Mouse (Mus musculus) ES-Bruce4 (cell line): ENCODE measurements around the gene Kitl. TPM values are rescaled to one million over a fixed set of nuclear protein-coding genes. Genes with fewer than 3 reads are reported as not detected.

Experiments used
- H3K27ac ChIP-seq: 2 replicates; pipeline ENCODE4 v1.5.1; 2012; ENCODE audit warnings: low read length, inconsistent platforms; ENCODE audit not compliant: insufficient read depth
- H3K27me3 ChIP-seq: 2 replicates; pipeline ENCODE4 v1.6.1; 2012; ENCODE audit warnings: mild to moderate bottlenecking, low read length, inconsistent platforms; ENCODE audit not compliant: control insufficient read depth, poor library complexity, insufficient read depth, severe bottlenecking
- H3K36me3 ChIP-seq: 2 replicates; pipeline ENCODE4 v1.6.1; 2012; ENCODE audit warnings: inconsistent platforms, mild to moderate bottlenecking, low read length, moderate library complexity; ENCODE audit not compliant: control insufficient read depth, poor library complexity, insufficient read depth, severe bottlenecking
- H3K4me1 ChIP-seq: one replicate; pipeline ENCODE4 v1.8.1; 2011; ENCODE audit warnings: low read length; ENCODE audit not compliant: control insufficient read depth, insufficient read depth
- H3K4me3 ChIP-seq: 2 replicates; pipeline ENCODE4 v1.5.1; 2011; ENCODE audit warnings: low read depth, mild to moderate bottlenecking, low read length
- H3K9ac ChIP-seq: 2 replicates; pipeline ENCODE4 v1.6.1; 2012; ENCODE audit warnings: low read depth, mild to moderate bottlenecking, inconsistent platforms; ENCODE audit not compliant: poor library complexity, severe bottlenecking
- H3K9me3 ChIP-seq: replicated peaks from 2 replicates; pipeline ENCODE4 v1.6.1; 2012; ENCODE audit warnings: mild to moderate bottlenecking, low read length, inconsistent platforms; ENCODE audit not compliant: control insufficient read depth, poor library complexity, insufficient read depth, severe bottlenecking
- CTCF ChIP-seq: IDR thresholded peaks from one replicate; pipeline ENCODE4 v1.8.1; 2011; ENCODE audit warnings: low read depth, low read length
- EP300 ChIP-seq: IDR thresholded peaks from 2 replicates; pipeline ENCODE4 v1.6.1; 2011; ENCODE audit warnings: low read depth, low read length; ENCODE audit not compliant: insufficient read depth
- POLR2A ChIP-seq: IDR thresholded peaks from one replicate; pipeline ENCODE4 v1.8.1; 2011; ENCODE audit warnings: low read length; ENCODE audit not compliant: insufficient read depth
- polyA plus RNA-seq: library from polyadenylated mRNA; stranded (reverse); fragments of >200 nt; gene quantifications from 2 replicates; pipeline ENCODE4 v1.2.4, GENCODE M21; 2011; ENCODE audit warnings: low read depth; ENCODE audit not compliant: missing spikeins, insufficient read depth, insufficient read length

Gene Kitl
- polyA plus RNA-seq, 1 experiment: 8.9 TPM

DNA sequence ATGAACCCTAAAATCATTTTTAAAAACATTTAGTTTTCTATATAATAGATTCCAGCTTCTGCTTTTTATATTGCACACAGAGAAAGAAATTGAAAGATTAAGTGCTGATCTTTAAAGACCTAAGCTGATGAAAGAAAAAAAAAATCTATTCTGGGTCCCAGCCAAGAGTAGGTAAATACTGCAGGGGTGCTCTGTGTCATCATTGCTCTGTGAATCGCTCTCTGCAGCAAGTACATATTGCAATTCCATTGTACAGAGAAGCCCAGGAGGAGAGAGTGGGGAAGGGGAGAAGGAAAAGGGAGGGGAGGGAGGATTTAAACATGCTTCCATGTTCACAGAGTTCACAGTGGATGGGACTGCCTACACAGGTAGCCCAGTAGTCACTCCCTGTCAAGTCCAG lies 116.9 kb downstream of the Kitl start:
- no peaks in the 10 kb centered on the region for H3K4me1 ChIP-seq
- no peaks in the 10 kb centered on the region for H3K36me3 ChIP-seq
- H3K27me3 ChIP-seq: no peaks in the 10 kb centered on the region
- no peak overlapping the region for H3K27ac ChIP-seq
- no peak overlapping the region for H3K9ac ChIP-seq
- TF ChIP-seq POLR2A (no peak), EP300 (no peak), CTCF (no peak)
- no peaks in the 10 kb centered on the region for H3K9me3 ChIP-seq
- no peak overlapping the region for H3K4me3 ChIP-seq

DNA sequence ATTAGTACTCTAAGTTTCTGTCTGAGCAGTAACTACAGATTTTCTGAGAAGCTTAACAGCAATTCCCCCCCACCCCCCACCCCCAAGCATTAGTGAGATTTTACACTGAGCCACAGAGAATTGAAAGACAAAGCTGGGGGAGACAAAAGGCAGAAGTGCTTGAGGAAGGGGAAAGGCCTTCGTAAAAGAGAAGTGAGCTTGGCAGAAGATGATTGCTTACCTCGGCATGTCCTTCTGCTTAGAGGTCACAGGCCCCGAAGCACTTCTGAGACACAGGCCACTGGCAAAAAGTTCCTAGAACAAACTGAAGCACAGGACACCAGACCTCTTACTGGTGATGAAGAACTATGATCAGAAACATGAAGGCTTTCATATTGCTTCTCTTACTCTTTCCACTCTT lies 123.1 kb downstream of the Kitl start:
- Histone ChIP-seq H3K27ac (no peak overlapping the region), H3K27me3 (no peaks in the 10 kb centered on the region), H3K4me3 (no peak overlapping the region), H3K9me3 (no peaks in the 10 kb centered on the region; the same call in 1 of the 2 replicates), H3K4me1 (no peaks in the 10 kb centered on the region), H3K9ac (no peak overlapping the region), H3K36me3 (no peaks in the 10 kb centered on the region)
- TF ChIP-seq EP300 (no peak), CTCF (no peak), POLR2A (no peak)

DNA sequence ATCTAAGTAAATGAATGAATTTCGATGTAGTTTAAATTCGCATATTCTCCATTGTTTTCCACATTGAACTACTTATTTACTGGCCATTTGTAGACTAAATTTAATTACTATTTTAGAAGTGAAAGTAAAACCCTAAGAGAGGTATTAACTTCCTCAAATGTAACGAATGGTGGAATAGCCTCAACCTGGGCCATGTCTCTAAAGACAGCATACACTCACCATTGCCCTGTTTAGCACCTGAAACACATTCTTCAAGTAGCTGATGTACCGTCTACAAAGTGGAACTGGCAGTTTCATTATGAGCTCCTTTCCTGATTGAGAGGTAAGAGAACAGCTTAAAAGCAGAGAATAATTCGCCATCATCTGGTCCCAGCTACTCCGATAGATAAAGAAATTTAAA lies 132.7 kb downstream of the Kitl start:
- TF ChIP-seq EP300: no peak
- no peak for TF ChIP-seq CTCF
- TF ChIP-seq POLR2A: no peak
- no peaks in the 10 kb centered on the region for H3K9me3 ChIP-seq
- H3K36me3 ChIP-seq: no peaks in the 10 kb centered on the region
- no peak overlapping the region for H3K9ac ChIP-seq
- no peak overlapping the region for H3K4me3 ChIP-seq
- H3K27me3 ChIP-seq: no peaks in the 10 kb centered on the region
- H3K27ac ChIP-seq: no peak overlapping the region
- no peaks in the 10 kb centered on the region for H3K4me1 ChIP-seq
